Mouse (Mus musculus) midbrain, postnatal 0 days (tissue): ENCODE results near the gene Rhog. TPM values are rescaled to one million over a fixed set of nuclear protein-coding genes. Genes with fewer than 3 reads are reported as not detected.

Source experiments
- ATAC-seq: fragments of 200-750 bp; cut with Nextera tagmentation; 2 replicates; pipeline ENCODE4 v1.8.0; 2017; ENCODE audit warnings: moderate number of reproducible peaks, mild to moderate bottlenecking, moderate TSS enrichment, moderate library complexity; ENCODE audit not compliant: low FRiP score
- DNase-seq: peaks from one replicate; pipeline ENCODE4 v3.0.0-alpha.2; 2015; ENCODE audit warnings: low spot score
- H3K27ac ChIP-seq: fragments of 300-500 bp; sonication (generic); 2 replicates; pipeline ENCODE4 v1.5.1; 2014; ENCODE audit warnings: low read depth, mild to moderate bottlenecking, low read length, mixed read lengths
- H3K27me3 ChIP-seq: fragments of 300-500 bp; sonication (generic); 2 replicates; pipeline ENCODE4 v1.6.1; 2014; ENCODE audit warnings: low read length, control low read depth, mixed read lengths; ENCODE audit not compliant: insufficient read depth
- H3K36me3 ChIP-seq: fragments of 300-500 bp; sonication (generic); 2 replicates; pipeline ENCODE4 v1.6.1; 2014; ENCODE audit warnings: low read length, control low read depth, mixed read lengths; ENCODE audit not compliant: insufficient read depth
- H3K4me1 ChIP-seq: fragments of 300-500 bp; sonication (generic); 2 replicates; pipeline ENCODE4 v1.6.1; 2014; ENCODE audit warnings: mild to moderate bottlenecking, control low read depth, antibody characterized with exemption, low read length, mixed read lengths; ENCODE audit not compliant: insufficient read depth
- H3K4me2 ChIP-seq: fragments of 300-500 bp; sonication (generic); 2 replicates; pipeline ENCODE4 v1.6.1; 2014; ENCODE audit warnings: low read depth, mild to moderate bottlenecking, low read length, mixed read lengths; ENCODE audit not compliant: poor library complexity, severe bottlenecking
- H3K4me3 ChIP-seq: fragments of 300-500 bp; sonication (generic); 2 replicates; pipeline ENCODE4 v1.5.1; 2014; ENCODE audit warnings: low read depth, mild to moderate bottlenecking, low read length, moderate library complexity
- H3K9ac ChIP-seq: fragments of 300-500 bp; sonication (generic); replicated peaks from 2 replicates; pipeline ENCODE4 v1.6.1; 2014; ENCODE audit warnings: mild to moderate bottlenecking, low read length, moderate library complexity, mixed read lengths; ENCODE audit not compliant: poor library complexity, severe bottlenecking
- H3K9me3 ChIP-seq: fragments of 300-500 bp; sonication (generic); 2 replicates; pipeline ENCODE4 v1.6.1; 2016; ENCODE audit warnings: low read length, control low read depth
- CTCF ChIP-seq: IDR thresholded peaks from 2 replicates; pipeline ENCODE4 v1.5.1; 2016; ENCODE audit warnings: antibody characterized with exemption, mild to moderate bottlenecking
- WGBS: fragments of 180-500 bp; shearing (Covaris S2); extraction: QIAGEN DNeasy Blood & Tissue Kit; methylation state at CpG from one replicate; pipeline ENCODE4 v1.1.7; 2014; 5-methylcytosine and 5-hydroxymethylcytosine counted together
- polyA plus RNA-seq: library from polyadenylated mRNA; unstranded; fragments of >200 nt; fragmentation: Nextera tagmentation; extraction: Ambion mirVana; gene quantifications from 2 replicates; pipeline ENCODE4 v1.2.1, GENCODE M21; 2015
- total RNA-seq: library from RNA; depleted of rRNA; stranded (reverse); fragments of >200 nt; gene quantifications from 2 replicates; pipeline ENCODE4 v1.2.3, GENCODE M21; 2014

Rhog gene
- total and polyA plus RNA-seq, 2 experiments from 2014 or later = 11.3 to 15.8 TPM

GRCm38 (mm10) chr7:102289466-102289865 lies 33.6 kb upstream of the Rhog start:
- H3K27me3 ChIP-seq = no peaks in the 10 kb centered on the region
- no peak overlapping the region for H3K4me3 ChIP-seq
- no peaks in the 10 kb centered on the region for H3K4me1 ChIP-seq
- DNase-seq (no peak), ATAC-seq (no peak)
- WGBS = 87% methylated on average over 6 of the region's 6 CpGs
- no peaks in the 10 kb centered on the region for H3K36me3 ChIP-seq
- no peak overlapping the region for H3K4me2 ChIP-seq
- H3K9me3 ChIP-seq = no peaks in the 10 kb centered on the region
- no peak overlapping the region for H3K9ac ChIP-seq
- TF ChIP-seq CTCF = no peak
- H3K27ac ChIP-seq = no peak overlapping the region

GRCm38 (mm10) chr7:102282261-102282660 lies 26.4 kb upstream of the Rhog start:
- Histone ChIP-seq H3K27ac (no peak overlapping the region), H3K9ac (no peak overlapping the region), H3K36me3 (no peaks in the 10 kb centered on the region), H3K4me1 (no peaks in the 10 kb centered on the region), H3K27me3 (no peaks in the 10 kb centered on the region), H3K4me2 (no peak overlapping the region), H3K4me3 (no peak overlapping the region), H3K9me3 (no peaks in the 10 kb centered on the region)
- TF ChIP-seq CTCF = no peak
- DNase-seq = no peak
- no peak for ATAC-seq
- 82% methylated on average over 5 of the region's 5 CpGs for WGBS

GRCm38 (mm10) chr7:102281403-102281802 lies 25.5 kb upstream of the Rhog start:
- Histone ChIP-seq H3K9ac (no peak overlapping the region), H3K27me3 (no peaks in the 10 kb centered on the region), H3K4me3 (no peak overlapping the region), H3K9me3 (no peaks in the 10 kb centered on the region), H3K27ac (no peak overlapping the region), H3K4me2 (no peak overlapping the region), H3K36me3 (no peaks in the 10 kb centered on the region), H3K4me1 (no peaks in the 10 kb centered on the region)
- no peak for TF ChIP-seq CTCF
- 92% methylated on average over 1 of the region's 1 CpGs for WGBS
- no peak for DNase-seq
- no peak for ATAC-seq

GRCm38 (mm10) chr7:102272422-102272948 lies 16.6 kb upstream of the Rhog start:
- Histone ChIP-seq H3K9ac (no peak overlapping the region), H3K4me3 (no peak overlapping the region), H3K27ac (no peak overlapping the region), H3K4me1 (peaks cover 12% of the 10 kb centered on the region), H3K27me3 (no peaks in the 10 kb centered on the region), H3K9me3 (no peaks in the 10 kb centered on the region), H3K36me3 (no peaks in the 10 kb centered on the region), H3K4me2 (no peak overlapping the region)
- DNase-seq = no peak
- WGBS = 93% methylated on average over 3 of the region's 3 CpGs
- TF ChIP-seq CTCF = no peak
- no peak for ATAC-seq

GRCm38 (mm10) chr7:102268395-102268748 lies 12.5 kb upstream of the Rhog start:
- DNase-seq = no peak

GRCm38 (mm10) chr7:102267601-102268394 lies 11.9 kb upstream of the Rhog start, which contains the start of gene Stim1:
Stim1 (plus strand) TSS chr7:102267806.
- DNase-seq = peak; percentile 30
- WGBS = under 1% methylated on average over 62 of the region's 73 CpGs
- Histone ChIP-seq H3K27me3 (no peaks in the 10 kb centered on the region), H3K27ac (peak within 1 kb of the TSS; percentile 63; the same call in 1 of the 2 replicates), H3K4me2 (peak within 1 kb of the TSS; percentile 94), H3K4me1 (peaks cover 12% of the 10 kb centered on the region), H3K9me3 (no peaks in the 10 kb centered on the region), H3K9ac (peak within 1 kb of the TSS; percentile 77), H3K4me3 (peak within 1 kb of the TSS; percentile 87), H3K36me3 (no peaks in the 10 kb centered on the region)
- no peak for TF ChIP-seq CTCF
- ATAC-seq = peak; percentile 84

More at GRCm38 (mm10) chr7:102268395-102268748, 12.5 kb upstream of the Rhog start:
- H3K9ac ChIP-seq = peak overlapping the region; percentile 77; the same call in 1 of the 2 replicates
- peak overlapping the region; percentile 87 for H3K4me3 ChIP-seq
- peaks cover 12% of the 10 kb centered on the region for H3K4me1 ChIP-seq
- peak overlapping the region; percentile 94 for H3K4me2 ChIP-seq
- no peaks in the 10 kb centered on the region for H3K36me3 ChIP-seq
- H3K27ac ChIP-seq = no peak overlapping the region
- TF ChIP-seq CTCF = no peak
- 4% methylated on average over 12 of the region's 12 CpGs for WGBS
- H3K9me3 ChIP-seq = no peaks in the 10 kb centered on the region
- no peak for ATAC-seq
- no peaks in the 10 kb centered on the region for H3K27me3 ChIP-seq
